Mouse (Mus musculus) MEL (cell line): ENCODE measurements at regions not wholly inside any gene's neighbourhood (a gene's known extent, or its start where the extent isn't known, plus 50 kb on each side); places are given as distances from the start of the nearest gene placed in this dataset.

Experiments used
- DNase-seq: peaks from one replicate; pipeline ENCODE4 v3.0.0; 2011; ENCODE audit warnings: low read depth, low spot score
- H3K27ac ChIP-seq: 2 replicates; pipeline ENCODE4 v1.5.1; 2012; ENCODE audit warnings: low read depth, mild to moderate bottlenecking, control low read depth, low read length, moderate library complexity; ENCODE audit not compliant: control insufficient read depth
- H3K27me3 ChIP-seq, 2 experiments: fragments of 150-350 bp in 1 of 2; sonication (generic) in 1 of 2; 2 replicates each; pipeline ENCODE4 v1.6.1; 2012; ENCODE audit warnings: low read length in 2 of 2, mild to moderate bottlenecking in 2 of 2, improper control_type of control experiment in 1 of 2, moderate library complexity in 1 of 2; ENCODE audit not compliant: insufficient read depth in 2 of 2, control insufficient read depth in 1 of 2
- H3K36me3 ChIP-seq, 2 experiments: 2 replicates each; pipeline ENCODE4 v1.6.1; 2012 to 2014; ENCODE audit warnings: low read length in 2 of 2, improper control_type of control experiment in 1 of 2, inconsistent platforms in 1 of 2, mild to moderate bottlenecking in 1 of 2; ENCODE audit not compliant: insufficient read depth in 2 of 2, control insufficient read depth in 1 of 2
- H3K4me1 ChIP-seq, 2 experiments: fragments of 150-350 bp in 1 of 2; sonication (generic) in 1 of 2; 2 replicates each; pipeline ENCODE4 v1.6.1; 2012; ENCODE audit warnings: low read length in 2 of 2, improper control_type of control experiment in 1 of 2, mild to moderate bottlenecking in 1 of 2; ENCODE audit not compliant: insufficient read depth in 2 of 2, control insufficient read depth in 1 of 2
- H3K4me3 ChIP-seq, 2 experiments: fragments of 150-350 bp in 1 of 2; sonication (generic) in 1 of 2; 2 replicates each; pipeline ENCODE4 v1.5.1; 2012; ENCODE audit warnings: low read depth in 2 of 2, low read length in 2 of 2, mild to moderate bottlenecking in 2 of 2, moderate library complexity in 2 of 2, control low read depth in 1 of 2, improper control_type of control experiment in 1 of 2; ENCODE audit not compliant: control insufficient read depth in 1 of 2, insufficient read depth in 1 of 2
- H3K79me2 ChIP-seq: 2 replicates; pipeline ENCODE4 v1.6.1; 2012; ENCODE audit warnings: mild to moderate bottlenecking, low read length, moderate library complexity; ENCODE audit not compliant: control insufficient read depth, poor library complexity, insufficient read depth
- H3K9ac ChIP-seq: 2 replicates; pipeline ENCODE4 v1.6.1; 2012; ENCODE audit warnings: low read depth, mild to moderate bottlenecking, control low read depth, low read length, moderate library complexity; ENCODE audit not compliant: control insufficient read depth, poor library complexity, severe bottlenecking
- H3K9me3 ChIP-seq: fragments of 150-350 bp; sonication (generic); replicated peaks from 2 replicates; pipeline ENCODE4 v1.6.1; 2012; ENCODE audit warnings: mild to moderate bottlenecking, low read length, improper control_type of control experiment, moderate library complexity; ENCODE audit not compliant: insufficient read depth
- CTCF ChIP-seq, 3 experiments: IDR thresholded peaks in 2 of 3; conservative IDR thresholded peaks in 1 of 3; 2 replicates each; pipeline ENCODE4 v1.5.1; 2011 to 2012; ENCODE audit warnings: low read length in 3 of 3, low read depth in 2 of 3, mild to moderate bottlenecking in 2 of 3, improper control_type of control experiment in 1 of 3, inconsistent platforms in 1 of 3, mixed read lengths in 1 of 3, moderate library complexity in 1 of 3; ENCODE audit not compliant: control insufficient read depth in 1 of 3, insufficient read depth in 1 of 3, poor library complexity in 1 of 3, severe bottlenecking in 1 of 3
- E2F4 ChIP-seq: IDR thresholded peaks from 2 replicates; pipeline ENCODE4 v1.6.1; 2011; ENCODE audit warnings: low read depth, low read length, improper control_type of control experiment, borderline replicate concordance
- EP300 ChIP-seq, 2 experiments: IDR thresholded peaks; 2 replicates each; pipeline ENCODE4 v1.6.1; 2011; ENCODE audit warnings: improper control_type of control experiment in 2 of 2, low read length in 2 of 2, low read depth in 1 of 2, mild to moderate bottlenecking in 1 of 2
- ETS1 ChIP-seq: IDR thresholded peaks from 2 replicates; pipeline ENCODE4 v1.6.1; 2012; ENCODE audit warnings: low read depth, mild to moderate bottlenecking, inconsistent platforms, low read length, improper control_type of control experiment, moderate library complexity
- GABPA ChIP-seq: IDR thresholded peaks from 2 replicates; pipeline ENCODE4 v1.6.1; 2012; ENCODE audit warnings: low read depth, mild to moderate bottlenecking, inconsistent platforms, low read length, improper control_type of control experiment, moderate library complexity
- GATA1 ChIP-seq: IDR thresholded peaks from 2 replicates; pipeline ENCODE4 v1.6.1; 2011; ENCODE audit warnings: low read depth, low read length, improper control_type of control experiment
- KAT2A ChIP-seq: conservative IDR thresholded peaks from 2 replicates; pipeline ENCODE4 v1.6.1; 2012; ENCODE audit warnings: low read depth, low read length, improper control_type of control experiment, inconsistent platforms
- MAFK ChIP-seq: IDR thresholded peaks from 2 replicates; pipeline ENCODE4 v1.6.1; 2011; ENCODE audit warnings: low read depth, mild to moderate bottlenecking, low read length, improper control_type of control experiment, borderline replicate concordance
- MAX ChIP-seq: IDR thresholded peaks from 2 replicates; pipeline ENCODE4 v1.6.1; 2011; ENCODE audit warnings: low read length, improper control_type of control experiment
- MYC ChIP-seq: IDR thresholded peaks from 2 replicates; pipeline ENCODE4 v1.6.1; 2011; ENCODE audit warnings: low read depth, mild to moderate bottlenecking, low read length, improper control_type of control experiment, moderate library complexity
- NELFE ChIP-seq: IDR thresholded peaks from 2 replicates; pipeline ENCODE4 v1.6.1; 2011; ENCODE audit warnings: low read depth, low read length, improper control_type of control experiment
- NRF1 ChIP-seq: IDR thresholded peaks from 2 replicates; pipeline ENCODE4 v1.6.1; 2014; ENCODE audit warnings: low read depth, mild to moderate bottlenecking, inconsistent platforms, low read length, improper control_type of control experiment, moderate library complexity; ENCODE audit not compliant: poor library complexity, insufficient read depth, severe bottlenecking
- RAD21 ChIP-seq: IDR thresholded peaks from 2 replicates; pipeline ENCODE4 v1.6.1; 2011; ENCODE audit warnings: mild to moderate bottlenecking, low read depth, low read length, improper control_type of control experiment
- RCOR1 ChIP-seq: IDR thresholded peaks from 2 replicates; pipeline ENCODE4 v1.6.1; 2012; ENCODE audit warnings: low read depth, mild to moderate bottlenecking, inconsistent platforms, low read length, improper control_type of control experiment
- TAL1 ChIP-seq: IDR thresholded peaks from 2 replicates; pipeline ENCODE4 v1.6.1; 2012; ENCODE audit warnings: mild to moderate bottlenecking, inconsistent platforms, low read length, moderate library complexity, mixed read lengths
- ZKSCAN1 ChIP-seq: IDR thresholded peaks from 2 replicates; pipeline ENCODE4 v1.6.1; 2012; ENCODE audit warnings: low read depth, mild to moderate bottlenecking, inconsistent platforms, low read length, improper control_type of control experiment, moderate library complexity

- TF ChIP-seq E2F4: no peak
- no peak for TF ChIP-seq MAFK
- TF ChIP-seq KAT2A: no peak
- no peak for TF ChIP-seq MAX
- no peak for TF ChIP-seq MYC
- TF ChIP-seq ZKSCAN1: no peak
- no peak for TF ChIP-seq EP300 (IDR thresholded peaks at IDR 0.05; ENCODE audit: low read depth in 1 of 2, low read length in 2 of 2)
- Histone ChIP-seq H3K36me3 (no peaks in the 10 kb centered on the region), H3K9me3 (no peaks in the 10 kb centered on the region), H3K9ac (no peak overlapping the region), H3K27me3 (no peaks in the 10 kb centered on the region), H3K4me1 (no peaks in the 10 kb centered on the region), H3K79me2 (no peaks in the 10 kb centered on the region), H3K27ac (no peak overlapping the region), H3K4me3 (no peak overlapping the region)
- no peak for DNase-seq
Measured at GRCm38 (mm10) chr1:83661808-83662802, 254.1 kb upstream of the Sphkap start.

- Histone ChIP-seq H3K27me3 (no peaks in the 10 kb centered on the region), H3K4me1 (no peaks in the 10 kb centered on the region), H3K9me3 (no peaks in the 10 kb centered on the region), H3K36me3 (no peaks in the 10 kb centered on the region), H3K27ac (no peak overlapping the region), H3K4me3 (no peak overlapping the region), H3K9ac (no peak overlapping the region), H3K79me2 (no peaks in the 10 kb centered on the region)
- TF ChIP-seq TAL1 (no peak), NELFE (no peak), RCOR1 (no peak)
- DNase-seq: no peak
Measured at GRCm38 (mm10) chr1:83653661-83654060, 245.7 kb upstream of the Sphkap start.

GRCm38 (mm10) chr1:83645606-83646005 is 237.6 kb upstream of the Sphkap start:
- Histone ChIP-seq H3K27me3 (no peaks in the 10 kb centered on the region), H3K79me2 (no peaks in the 10 kb centered on the region), H3K36me3 (no peaks in the 10 kb centered on the region), H3K4me3 (no peak overlapping the region), H3K27ac (no peak overlapping the region), H3K4me1 (no peaks in the 10 kb centered on the region), H3K9me3 (no peaks in the 10 kb centered on the region), H3K9ac (no peak overlapping the region)
- no peak for DNase-seq
- TF ChIP-seq KAT2A (no peak), GATA1 (no peak), NRF1 (no peak), MAX (no peak), ETS1 (no peak), GABPA (no peak), CTCF (IDR thresholded peaks at IDR 0.05 in 2 of 3, conservative IDR thresholded peaks at IDR 0.05 in 1 of 3; ENCODE audit: control insufficient read depth in 1 of 3, insufficient read depth in 1 of 3, low read depth in 2 of 3, low read length in 3 of 3, poor library complexity in 1 of 3, severe bottlenecking in 1 of 3) (no peak), RAD21 (no peak), TAL1 (no peak)
